Mouse (Mus musculus): Measurements from ENCODE around the gene Nyap1. TPM values are rescaled to one million over a fixed set of nuclear protein-coding genes. Genes with fewer than 3 reads are reported as not detected.

The Nyap1 gene
- polyA plus RNA-seq (2015; fragmentation: Nextera tagmentation; extraction: Ambion mirVana) = 2.9 and 4.0 TPM in 2 replicates

DNA sequence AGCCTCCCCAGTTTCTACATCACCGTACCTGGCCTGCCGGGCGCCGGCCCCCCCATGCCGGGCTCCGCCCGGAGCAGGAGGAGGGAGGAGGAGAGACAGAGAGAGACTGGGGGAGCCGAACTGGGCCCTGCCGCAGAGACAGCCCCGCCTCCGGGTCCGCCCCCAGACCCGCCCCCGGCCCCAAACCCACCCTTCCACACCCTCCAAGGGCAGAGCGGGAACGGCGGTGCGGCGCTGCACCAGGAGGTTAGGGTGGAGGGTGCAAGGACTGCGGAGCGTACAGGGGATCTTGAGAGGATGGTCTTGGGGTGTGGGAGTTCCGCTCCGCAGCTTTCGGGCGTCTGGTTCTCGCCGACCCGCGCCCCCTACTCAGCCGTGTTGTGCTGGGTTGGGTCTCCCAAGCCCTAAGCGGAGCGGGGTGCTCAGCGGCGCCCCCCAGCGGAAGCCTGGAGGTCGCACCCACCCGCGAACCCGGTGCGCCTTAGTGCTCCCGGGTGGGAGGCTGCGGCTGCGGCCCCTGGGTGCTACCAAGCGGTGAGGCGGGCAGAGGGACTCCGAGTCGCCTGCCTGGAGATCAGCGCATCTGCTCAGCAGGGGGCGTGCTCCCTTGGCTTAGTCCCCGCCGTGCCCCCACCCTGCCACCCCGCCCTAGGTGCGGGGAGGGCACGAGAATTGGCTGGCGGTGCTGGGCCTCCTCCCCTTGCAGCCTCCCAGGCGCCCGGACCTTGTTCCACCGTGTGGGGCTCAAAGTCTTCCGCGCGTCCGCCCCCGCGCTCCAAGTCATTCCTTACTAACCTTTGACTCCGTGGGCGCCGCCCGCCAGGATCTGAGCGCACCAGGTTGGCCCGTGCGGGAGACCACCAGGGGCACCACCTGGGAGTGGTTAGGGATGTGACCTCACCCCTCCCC lies at the start of gene Nyap1:
TSS of gene Nyap1 (minus strand) at position 585 of the 909 bp plus-strand sequence.
- H3K4me3 ChIP-seq = peak within 1 kb of the TSS; percentile 65
- H3K9me3 ChIP-seq = no peaks in the 10 kb centered on the region
- H3K36me3 ChIP-seq = peaks cover 17% of the 10 kb centered on the region
- H3K9ac ChIP-seq = peak within 1 kb of the TSS; percentile 78
- peak within 1 kb of the TSS; percentile 93 for H3K4me2 ChIP-seq (replicated peaks)
- H3K4me1 ChIP-seq = peaks cover 32% of the 10 kb centered on the region
- H3K27ac ChIP-seq = peak within 1 kb of the TSS; percentile 23; the same call in 1 of the 2 replicates
- peak; percentile 88 for ATAC-seq (ENCODE audit: low FRiP score, low read depth)
- no peaks in the 10 kb centered on the region for H3K27me3 ChIP-seq
- under 1% methylated on average over 65 of the region's 71 CpGs for WGBS

DNA sequence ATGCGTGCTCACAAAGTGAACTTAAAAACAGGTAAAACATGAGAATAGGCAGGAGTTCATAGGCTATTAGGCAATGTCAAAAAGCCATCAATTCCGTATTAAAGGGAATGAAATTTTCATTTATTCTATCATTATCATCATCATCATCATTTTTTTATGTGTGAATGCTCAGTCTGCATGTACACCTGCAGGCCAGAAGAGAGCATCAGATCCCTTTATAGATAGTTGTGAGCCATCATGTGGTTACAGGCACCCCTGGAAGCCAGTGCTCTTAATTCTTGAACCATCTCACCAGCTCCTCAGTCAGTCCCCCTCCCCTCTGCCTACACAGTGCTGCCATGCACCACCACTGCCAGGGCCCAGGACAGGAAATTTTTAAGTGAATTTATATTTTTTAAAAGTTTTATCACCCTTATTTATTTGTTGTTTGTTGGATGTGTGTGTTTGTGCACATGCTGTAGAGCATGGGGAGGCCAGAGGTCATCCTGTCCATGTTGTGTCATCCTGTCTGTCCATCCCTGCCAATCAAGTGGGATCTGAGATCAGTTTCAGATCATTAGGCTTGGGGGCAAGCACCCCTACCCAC lies 47.6 kb upstream of the Nyap1 start:
- Histone ChIP-seq H3K27ac (no peak overlapping the region), H3K4me1 (peaks cover 18% of the 10 kb centered on the region), H3K9me3 (no peaks in the 10 kb centered on the region), H3K9ac (no peak overlapping the region), H3K27me3 (no peaks in the 10 kb centered on the region), H3K4me3 (no peak overlapping the region), H3K36me3 (peaks cover 9% of the 10 kb centered on the region), H3K4me2 (replicated peaks) (no peak overlapping the region)
- no peak for ATAC-seq (ENCODE audit: low FRiP score, low read depth)
- 92% methylated on average over 2 of the region's 2 CpGs for WGBS

DNA sequence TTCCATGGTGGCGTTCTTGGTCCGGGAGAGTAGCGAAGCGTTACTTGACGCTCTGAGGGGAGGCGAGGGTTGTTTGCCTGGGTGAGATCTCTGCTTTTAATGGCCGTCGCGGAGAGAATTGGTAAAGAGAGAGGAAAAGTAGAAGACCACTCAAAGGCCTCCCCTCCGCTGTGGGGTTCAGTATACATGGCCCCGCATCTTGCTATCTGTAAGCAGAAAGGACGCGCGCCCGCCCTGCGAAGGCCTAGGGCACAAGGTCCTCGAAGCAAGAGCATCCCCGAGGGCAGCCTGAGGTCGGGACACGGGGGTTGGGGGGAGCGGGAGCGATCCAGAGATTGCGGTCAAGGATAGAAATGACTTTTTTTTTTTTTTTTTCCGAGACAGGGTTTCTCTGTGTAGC lies 46.8 kb upstream of the Nyap1 start:
- Histone ChIP-seq H3K4me3 (peak overlapping the region; percentile 85), H3K9me3 (no peaks in the 10 kb centered on the region), H3K27me3 (no peaks in the 10 kb centered on the region), H3K27ac (no peak overlapping the region), H3K4me2 (replicated peaks) (peak overlapping the region; percentile 92), H3K4me1 (peaks cover 27% of the 10 kb centered on the region), H3K36me3 (peaks cover 18% of the 10 kb centered on the region), H3K9ac (0 out of 2 replicates have a peak overlapping the region, but pooled peaks have one; percentile 45)
- no peak for ATAC-seq (ENCODE audit: low FRiP score, low read depth)
- 72% methylated on average over 24 of the region's 24 CpGs for WGBS

DNA sequence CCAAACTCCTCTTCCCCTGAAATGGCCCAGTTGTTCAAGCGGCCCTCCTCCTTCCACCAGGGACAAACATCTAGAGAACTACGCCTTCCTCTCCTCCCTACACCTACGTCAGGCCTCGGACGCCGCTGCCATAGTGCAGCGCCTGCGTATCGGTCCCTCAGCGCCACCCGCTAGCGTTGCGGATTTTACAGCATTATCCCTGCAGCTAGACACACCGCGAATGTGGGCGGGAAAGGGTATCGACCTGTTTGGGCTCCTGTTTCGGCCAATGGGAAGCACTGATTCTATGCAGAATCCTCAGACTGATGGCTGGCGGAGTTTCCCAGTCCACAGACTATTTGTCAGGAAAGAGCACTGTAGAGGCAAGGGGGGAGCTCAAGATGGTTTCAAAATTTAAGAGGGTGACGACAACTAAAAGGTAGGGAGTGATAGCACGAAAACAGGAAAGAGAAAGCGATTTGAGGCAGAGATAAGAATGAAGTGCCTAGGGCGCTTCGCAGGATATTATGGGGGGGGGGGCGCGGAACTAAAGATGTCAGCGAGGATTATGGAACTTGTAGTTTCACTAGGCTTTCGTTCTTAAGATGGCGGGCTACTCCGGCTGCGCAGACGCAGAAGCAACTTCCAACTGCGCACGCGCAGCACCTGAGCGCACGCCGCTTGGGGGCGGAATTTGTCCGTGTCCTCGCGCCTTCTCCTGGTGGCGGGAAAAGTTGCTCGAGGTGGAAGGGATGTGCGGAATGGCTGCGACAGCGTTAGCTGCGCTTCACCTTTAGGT lies 45.9 kb upstream of the Nyap1 start, which contains the start of the genes Mepce and Zcwpw1:
TSS of gene Mepce (minus strand) at position 505 of the 778 bp plus-strand sequence.
TSS of gene Zcwpw1 (plus strand) at position 648 of the 778 bp plus-strand sequence.
- Histone ChIP-seq H3K27ac (peak within 1 kb of the TSS; percentile 98), H3K4me3 (peak within 1 kb of the TSS; percentile 85), H3K4me1 (peaks cover 32% of the 10 kb centered on the region), H3K36me3 (peaks cover 26% of the 10 kb centered on the region), H3K9ac (peak within 1 kb of the TSS; percentile 98), H3K4me2 (replicated peaks) (peak within 1 kb of the TSS; percentile 92), H3K9me3 (no peaks in the 10 kb centered on the region), H3K27me3 (no peaks in the 10 kb centered on the region)
- under 1% methylated on average over 48 of the region's 48 CpGs for WGBS
- ATAC-seq (ENCODE audit: low FRiP score, low read depth) = peak; percentile 49

DNA sequence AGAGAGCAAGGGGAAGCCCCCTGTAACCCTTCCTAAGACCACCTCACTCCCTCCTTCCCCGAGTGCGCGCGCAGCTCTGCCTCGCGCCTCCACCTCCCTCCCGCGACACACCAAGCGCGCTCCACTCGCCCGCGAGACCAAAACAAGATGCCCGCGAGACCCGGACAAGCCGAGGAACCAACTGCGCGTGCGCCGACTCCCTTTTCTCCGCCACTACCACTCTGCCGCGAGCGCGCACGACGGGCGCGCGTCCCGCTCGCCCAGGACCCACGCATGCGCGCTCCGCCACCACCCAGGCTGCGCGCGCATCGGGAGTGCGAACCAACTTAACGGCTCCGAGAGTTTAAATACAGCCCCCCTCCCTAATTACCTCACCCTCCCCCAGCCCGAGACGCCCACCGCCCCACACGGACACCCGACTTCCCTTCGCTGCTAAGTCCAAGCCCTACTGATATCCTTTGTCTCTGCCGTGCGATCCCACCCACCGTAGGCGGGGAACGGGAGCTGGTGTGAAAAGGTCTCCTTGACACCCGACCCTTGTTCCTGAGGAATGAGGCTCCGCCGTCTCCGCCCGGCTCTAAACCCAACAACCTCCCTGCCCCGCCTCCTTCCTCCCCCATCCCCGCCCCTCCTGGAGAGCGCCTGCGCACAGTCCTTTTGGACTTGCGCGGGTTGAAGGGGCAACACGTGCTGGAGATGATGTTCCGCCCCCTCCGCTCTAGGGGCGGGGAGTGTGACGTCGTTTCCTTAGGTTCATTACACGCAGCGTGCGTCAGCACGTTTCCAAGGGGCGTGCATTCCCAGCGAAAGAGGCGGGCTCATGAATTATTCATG lies 44.9 kb upstream of the Nyap1 start:
- Histone ChIP-seq H3K4me1 (peaks cover 32% of the 10 kb centered on the region), H3K36me3 (peaks cover 36% of the 10 kb centered on the region), H3K27ac (peak overlapping the region; percentile 98), H3K9me3 (no peaks in the 10 kb centered on the region), H3K4me2 (replicated peaks) (peak overlapping the region; percentile 92), H3K9ac (peak overlapping the region; percentile 98), H3K4me3 (peak overlapping the region; percentile 85), H3K27me3 (no peaks in the 10 kb centered on the region)
- WGBS = under 1% methylated on average over 79 of the region's 79 CpGs
- peak; percentile 90 for ATAC-seq (ENCODE audit: low FRiP score, low read depth)

DNA sequence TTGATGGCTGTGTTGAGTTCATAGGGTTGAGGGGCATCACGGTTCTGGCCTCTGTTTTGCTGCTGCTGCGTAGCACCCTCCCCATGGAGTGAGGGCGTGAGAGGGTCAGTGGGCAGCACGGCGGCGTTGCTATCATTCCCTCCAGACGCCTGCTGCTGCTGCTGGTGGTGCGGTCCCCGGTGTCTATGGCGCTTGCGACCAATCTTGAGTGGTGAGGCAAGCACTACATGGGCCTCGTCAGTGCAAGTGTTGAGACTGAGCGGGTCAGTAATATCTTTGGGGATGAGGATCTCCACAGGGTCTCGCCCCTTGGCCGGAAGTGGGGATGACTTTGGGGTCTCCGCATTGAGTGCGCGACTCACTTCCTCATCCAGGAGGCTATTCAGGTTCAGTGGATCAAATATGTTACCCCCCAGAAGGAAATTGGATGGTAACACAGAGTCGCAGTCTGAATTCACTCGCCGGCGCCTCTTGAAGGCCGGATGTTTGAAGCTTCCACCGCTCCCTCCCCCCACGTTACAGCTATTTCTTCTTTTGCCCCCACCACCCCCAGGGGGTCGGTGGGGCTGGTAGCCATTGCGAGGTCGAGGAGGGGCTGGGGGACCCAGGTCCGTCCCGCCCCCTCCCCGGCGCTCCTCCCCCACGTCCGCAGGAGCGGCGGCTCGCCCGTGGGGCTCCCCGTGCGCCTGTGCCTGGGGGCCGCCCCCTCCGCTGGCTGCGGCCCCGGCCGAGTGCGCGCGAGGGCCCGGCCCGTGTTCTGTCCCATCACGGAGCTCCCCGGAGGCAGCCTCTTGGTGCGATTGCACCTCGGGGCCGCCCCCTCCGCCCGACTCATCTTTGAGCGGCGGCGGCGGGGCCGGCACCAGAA lies 44.0 kb upstream of the Nyap1 start:
- Histone ChIP-seq H3K27me3 (no peaks in the 10 kb centered on the region), H3K9ac (peak overlapping the region; percentile 98), H3K27ac (peak overlapping the region; percentile 98), H3K4me3 (peak overlapping the region; percentile 85), H3K4me2 (replicated peaks) (peak overlapping the region; percentile 92), H3K4me1 (peaks cover 36% of the 10 kb centered on the region), H3K9me3 (no peaks in the 10 kb centered on the region), H3K36me3 (peaks cover 46% of the 10 kb centered on the region)
- 4% methylated on average over 61 of the region's 62 CpGs for WGBS
- ATAC-seq (ENCODE audit: low FRiP score, low read depth) = peak; percentile 0; the same call in 1 of the 2 replicates

DNA sequence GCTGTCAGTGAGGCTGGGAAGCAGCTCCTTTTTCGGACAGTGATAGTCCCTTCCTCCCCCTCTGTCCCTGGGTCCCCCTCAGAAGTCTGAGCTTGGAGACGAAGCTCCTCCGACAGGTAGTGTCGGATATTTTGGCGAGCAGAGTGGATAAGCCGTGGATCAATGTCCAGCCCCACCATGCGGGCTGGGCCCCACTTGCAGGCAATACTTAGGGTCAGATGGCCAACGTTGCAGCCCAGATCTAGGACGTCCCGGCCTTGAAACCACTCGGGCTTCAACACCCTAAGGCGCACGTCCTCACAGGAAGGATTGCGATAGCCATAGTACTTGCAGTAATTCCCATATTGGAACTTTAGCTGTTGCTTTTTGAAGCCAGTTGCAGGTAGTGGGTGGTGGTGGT lies 43.1 kb upstream of the Nyap1 start:
- Histone ChIP-seq H3K27me3 (no peaks in the 10 kb centered on the region), H3K27ac (0 out of 2 replicates have a peak overlapping the region, but pooled peaks have one; percentile 98), H3K36me3 (peaks cover 50% of the 10 kb centered on the region), H3K4me1 (peaks cover 44% of the 10 kb centered on the region), H3K9me3 (no peaks in the 10 kb centered on the region), H3K4me2 (replicated peaks) (peak overlapping the region; percentile 92), H3K4me3 (peak overlapping the region; percentile 85), H3K9ac (peak overlapping the region; percentile 98)
- no peak for ATAC-seq (ENCODE audit: low FRiP score, low read depth)
- 89% methylated on average over 14 of the region's 14 CpGs for WGBS

DNA sequence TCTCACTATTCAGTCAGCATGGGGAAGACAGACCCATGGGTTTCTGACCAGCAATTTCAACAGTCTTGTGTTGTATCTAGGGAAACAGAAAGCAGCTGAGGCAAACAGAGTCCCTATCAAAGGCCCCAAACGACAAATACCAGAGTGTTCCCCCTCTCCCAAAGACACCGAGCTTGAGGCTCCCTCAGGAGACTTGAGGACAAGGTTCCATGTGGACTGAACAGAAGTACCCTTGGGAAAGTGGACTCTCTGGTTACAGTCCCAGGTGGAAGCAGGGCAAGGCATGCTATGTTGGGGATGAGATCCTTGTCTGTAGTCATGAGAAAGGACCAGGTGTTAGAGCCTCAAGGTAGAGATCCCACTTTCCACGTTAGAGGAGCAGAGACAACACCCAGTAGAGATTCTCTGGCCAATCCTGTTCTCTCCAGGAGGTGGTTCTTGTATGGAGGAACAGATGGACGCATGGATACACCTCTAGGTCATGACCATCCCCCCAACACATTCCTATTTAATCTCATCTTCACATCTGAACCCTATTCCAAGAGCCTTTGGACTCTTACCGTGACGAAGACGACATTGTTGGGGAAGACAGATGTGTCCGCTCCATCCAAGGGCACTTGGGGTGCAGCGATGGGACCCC lies 42.6 kb upstream of the Nyap1 start:
- no peaks in the 10 kb centered on the region for H3K9me3 ChIP-seq
- no peak overlapping the region for H3K27ac ChIP-seq
- H3K4me3 ChIP-seq = peak overlapping the region; percentile 85
- peaks cover 50% of the 10 kb centered on the region for H3K36me3 ChIP-seq
- 74% methylated on average over 9 of the region's 9 CpGs for WGBS
- peaks cover 46% of the 10 kb centered on the region for H3K4me1 ChIP-seq
- no peak for ATAC-seq (ENCODE audit: low FRiP score, low read depth)
- peak overlapping the region; percentile 98 for H3K9ac ChIP-seq
- H3K27me3 ChIP-seq = no peaks in the 10 kb centered on the region
- H3K4me2 ChIP-seq (replicated peaks) = peak overlapping the region; percentile 92

DNA sequence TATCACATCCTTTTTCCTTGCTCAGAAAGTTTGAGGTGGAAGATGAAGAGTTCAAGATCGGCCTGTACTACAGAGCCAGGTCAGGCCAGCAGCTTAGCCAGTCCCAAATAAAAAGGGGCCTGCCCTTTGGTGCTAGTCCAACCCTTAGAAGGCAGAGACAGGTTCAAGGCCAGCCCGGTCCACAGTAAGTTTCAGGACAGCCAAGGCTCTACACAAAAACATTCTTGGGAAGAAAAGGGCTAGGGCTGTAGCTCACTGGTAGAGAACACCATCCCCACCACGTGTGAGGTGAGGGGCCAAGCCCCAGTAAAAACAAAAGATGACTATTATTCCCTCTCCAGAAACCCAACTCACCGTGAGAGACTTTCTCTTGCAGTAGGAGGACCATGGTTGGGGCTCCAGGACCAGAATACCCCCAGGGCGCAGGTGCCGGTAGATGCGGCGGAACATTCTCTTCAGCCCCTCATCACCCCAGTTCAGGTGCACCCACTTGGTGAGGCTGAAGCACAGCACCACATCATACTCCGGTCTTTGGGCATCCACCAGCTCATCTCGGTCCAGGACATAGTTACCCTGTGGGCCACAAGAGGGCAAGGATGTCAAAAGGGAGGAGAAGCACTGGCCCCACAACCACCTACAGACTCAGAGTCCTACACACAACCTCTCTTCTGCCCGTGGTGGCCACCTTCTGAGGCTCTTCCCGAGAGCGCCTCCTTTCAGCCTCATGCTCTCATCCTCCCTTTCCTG lies 41.5 kb upstream of the Nyap1 start:
- peaks cover 50% of the 10 kb centered on the region for H3K36me3 ChIP-seq
- peak overlapping the region; percentile 92 for H3K4me2 ChIP-seq (replicated peaks)
- H3K4me3 ChIP-seq = peak overlapping the region; percentile 85
- WGBS = 90% methylated on average over 13 of the region's 13 CpGs
- H3K9me3 ChIP-seq = no peaks in the 10 kb centered on the region
- no peaks in the 10 kb centered on the region for H3K27me3 ChIP-seq
- H3K4me1 ChIP-seq = peaks cover 47% of the 10 kb centered on the region
- no peak for ATAC-seq (ENCODE audit: low FRiP score, low read depth)
- no peak overlapping the region for H3K27ac ChIP-seq
- peak overlapping the region; percentile 98 for H3K9ac ChIP-seq

Data from limb, embryonic 13.5 days (tissue).